Comparison of ENCODE assay signal across 8 mouse cellular contexts in the genomic region with DNA sequence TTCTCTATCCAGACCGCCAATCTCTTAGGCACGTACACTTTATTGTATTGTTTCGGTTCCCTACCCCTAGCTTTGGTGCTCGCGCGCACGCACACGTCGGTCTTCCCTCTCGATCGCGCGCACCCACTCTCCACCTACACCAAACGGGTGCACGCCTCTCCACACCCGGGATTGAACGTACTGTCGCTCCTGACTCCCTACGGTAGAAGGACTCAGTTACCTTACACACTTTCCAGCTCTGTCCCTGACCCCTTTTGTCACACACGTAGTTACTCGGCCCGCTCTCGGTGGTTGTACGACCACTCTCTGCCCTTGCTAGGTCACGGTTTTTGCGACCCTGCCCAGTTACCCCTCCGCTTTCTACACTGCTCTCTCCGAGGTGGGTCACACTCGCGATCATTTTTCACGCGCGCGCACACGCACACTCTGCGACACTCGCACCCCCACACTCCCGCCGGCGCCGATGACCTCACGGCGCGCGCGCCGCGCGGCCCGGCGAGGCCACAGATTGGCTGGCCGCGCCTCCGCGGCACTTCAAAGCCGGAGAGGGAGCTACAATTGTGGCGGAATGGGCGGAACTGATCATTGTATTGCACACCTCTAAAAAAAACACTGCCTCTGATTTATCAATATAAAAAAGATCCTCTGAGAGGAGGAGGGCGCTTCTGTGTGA. TPM values are rescaled to one million over a fixed set of nuclear protein-coding genes. Genes with fewer than 3 reads are reported as not detected.
DNase-seq lines count a peak whose midpoint lies in the region; ATAC-seq and TF ChIP-seq lines count a peak whose summit lies in the region.

No protein-coding gene starts in this region.

- no peak for TF ChIP-seq CTCF in layer of hippocampus, adult 2 months (conservative IDR thresholded peaks at IDR 0.05)

- DNase-seq in layer of hippocampus, adult 2 months (ENCODE audit: low spot score in 2 of 2): no peak
- no peak for DNase-seq in layer of hippocampus, postnatal 36 days
- DNase-seq in adrenal gland, adult 2 months: peak; percentile 60
- peak; percentile 42 to 58 for DNase-seq in kidney, postnatal 4 days
- DNase-seq in cerebellum, adult 9-10 months: no peak
- DNase-seq in gastrocnemius, adult 8-10 months (ENCODE audit: low spot score in 2 of 2): no peak

- peaks cover 64% of the 10 kb centered on the region for H3K27me3 ChIP-seq in forebrain, embryonic 12.5 days
- peaks cover 91% of the 10 kb centered on the region for H3K27me3 ChIP-seq in midbrain, embryonic 13.5 days

- H3K36me3 ChIP-seq in forebrain, embryonic 12.5 days (replicated peaks): no peaks in the 10 kb centered on the region
- no peaks in the 10 kb centered on the region for H3K36me3 ChIP-seq in midbrain, embryonic 13.5 days

- peak overlapping the region; percentile 65 for H3K4me2 ChIP-seq in forebrain, embryonic 12.5 days
- peak overlapping the region; percentile 63 for H3K4me2 ChIP-seq in midbrain, embryonic 13.5 days (replicated peaks)

- H3K9ac ChIP-seq in forebrain, embryonic 12.5 days: peak overlapping the region; percentile 65
- H3K9ac ChIP-seq in midbrain, embryonic 13.5 days (replicated peaks): peak overlapping the region; percentile 67

- no peaks in the 10 kb centered on the region for H3K9me3 ChIP-seq in forebrain, embryonic 12.5 days
- H3K9me3 ChIP-seq in midbrain, embryonic 13.5 days: no peaks in the 10 kb centered on the region

- WGBS in forebrain, embryonic 12.5 days: under 1% methylated on average over 59 of the region's 59 CpGs
- whole genome bisulfite sequencing in midbrain, embryonic 13.5 days: under 1% methylated on average over 59 of the region's 59 CpGs

- peak; percentile 62 for ATAC-seq in forebrain, embryonic 12.5 days (ENCODE audit: low FRiP score)
- ATAC-seq in midbrain, embryonic 13.5 days: peak; percentile 59

- H3K4me1 ChIP-seq in forebrain, embryonic 12.5 days: peaks cover 32% of the 10 kb centered on the region
- H3K4me1 ChIP-seq in midbrain, embryonic 13.5 days (replicated peaks): peaks cover 44% of the 10 kb centered on the region

- H3K27ac ChIP-seq in layer of hippocampus, adult 2 months: no peak overlapping the region
- peak overlapping the region; percentile 85 for H3K27ac ChIP-seq in forebrain, embryonic 12.5 days
- peak overlapping the region; percentile 71 for H3K27ac ChIP-seq in midbrain, embryonic 13.5 days

- H3K4me3 ChIP-seq in layer of hippocampus, adult 2 months: peak overlapping the region; percentile 48
- H3K4me3 ChIP-seq in forebrain, embryonic 12.5 days (replicated peaks): peak overlapping the region; percentile 57
- H3K4me3 ChIP-seq in midbrain, embryonic 13.5 days (replicated peaks): peak overlapping the region; percentile 46

RNA-seq across cellular contexts. Expression of a gene that starts 0.7 kb away (rescaled TPM):
- 1 to 10 TPM; 1.6 to 2.0 TPM for total RNA-seq in layer of hippocampus, adult 2 months (2021)
- total RNA-seq in layer of hippocampus, postnatal 36 days (2021): 1 to 10 TPM; 1.4 to 3.1 TPM
- not detected for total RNA-seq in adrenal gland, adult 2 months (2021)
- polyA plus RNA-seq in adrenal gland, adult 2 months (2012; rRNA removed): not detected in 2 replicates
- polyA plus RNA-seq in forebrain, embryonic 12.5 days (2016; fragmentation: Nextera tagmentation; extraction: Ambion mirVana): 24.8 and 29.6 TPM in 2 replicates
- polyA plus RNA-seq in midbrain, embryonic 13.5 days (2015; fragmentation: Nextera tagmentation; extraction: Ambion mirVana): 5.7 and 6.5 TPM in 2 replicates
- not detected for total RNA-seq in gastrocnemius, adult 8-10 months (2022)

Comparison
In these comparisons a context has a peak if more than half of its experiments do, and no peak if none do; other contexts are left out.
1. DNase-seq: peak in adrenal gland, adult 2 months (single experiment) and kidney, postnatal 4 days (2 of 2); none in layer of hippocampus, adult 2 months (0 of 2), layer of hippocampus, postnatal 36 days (0 of 2), cerebellum, adult 9-10 months (single experiment) and gastrocnemius, adult 8-10 months (0 of 2).
2. Peak in every context shown above with its lines, with median percentiles within 50 percentile points of each other: H3K4me3 ChIP-seq.